Comparison of ENCODE assay signal across 12 mouse cellular contexts in the genomic region with DNA sequence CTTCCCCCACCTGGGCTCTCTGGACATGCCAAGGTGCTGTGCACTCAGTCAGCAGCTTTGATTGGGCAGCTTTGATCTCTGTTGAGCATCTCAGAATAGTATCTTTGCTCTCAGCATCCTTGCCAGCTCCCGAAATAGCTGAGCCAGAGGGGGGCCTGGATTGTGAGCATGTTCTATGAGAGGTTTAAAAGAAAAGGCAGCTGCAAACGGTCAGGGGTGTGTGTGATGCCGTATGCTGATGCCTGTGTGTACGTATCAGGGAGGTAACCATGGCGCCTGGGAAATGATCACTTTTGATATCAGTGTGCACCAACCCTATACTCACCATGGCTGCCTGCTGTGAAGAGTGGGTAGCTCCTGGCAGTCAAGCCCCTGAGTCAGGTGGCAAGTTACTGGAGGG.
DNase-seq lines count a peak whose midpoint lies in the region; ATAC-seq and TF ChIP-seq lines count a peak whose summit lies in the region.
"Had no signal": no experiment of that assay in that cellular context is flagged by ENCODE, and none has a peak within 500 bp of the region (broad histone marks: within the 10 kb centered on the region; RNA-seq: fewer than 3 reads in every experiment).

No protein-coding gene starts in this region.

- H3K9me3 ChIP-seq in forebrain, embryonic 15.5 days, result no peaks in the 10 kb centered on the region
- no peaks in the 10 kb centered on the region for H3K9me3 ChIP-seq in forebrain, embryonic 11.5 days (ENCODE audit: control insufficient read depth, low read length)
- H3K9me3 ChIP-seq in forebrain, embryonic 16.5 days (ENCODE audit: control insufficient read depth, low read length), result no peaks in the 10 kb centered on the region
- H3K9me3 ChIP-seq in kidney, embryonic 14.5 days (ENCODE audit: control insufficient read depth, low read length), result no peaks in the 10 kb centered on the region
- H3K9me3 ChIP-seq: midbrain, embryonic 12.5 days had no signal

- H3K9ac ChIP-seq in forebrain, embryonic 15.5 days (replicated peaks), result no peak overlapping the region
- no peak overlapping the region for H3K9ac ChIP-seq in forebrain, embryonic 11.5 days (ENCODE audit: low read length)
- no peak overlapping the region for H3K9ac ChIP-seq in forebrain, embryonic 16.5 days (replicated peaks; ENCODE audit: low read depth, low read length)
- H3K9ac ChIP-seq in kidney, embryonic 14.5 days (ENCODE audit: low read depth, low read length), result no peak overlapping the region
- H3K9ac ChIP-seq: midbrain, embryonic 12.5 days had no signal

- H3K27me3 ChIP-seq in forebrain, embryonic 15.5 days, result no peaks in the 10 kb centered on the region
- no peaks in the 10 kb centered on the region for H3K27me3 ChIP-seq in forebrain, embryonic 11.5 days (ENCODE audit: control insufficient read depth, insufficient read depth, low read length)
- H3K27me3 ChIP-seq in forebrain, embryonic 16.5 days (replicated peaks; ENCODE audit: control insufficient read depth, insufficient read depth, low read length), result no peaks in the 10 kb centered on the region
- no peaks in the 10 kb centered on the region for H3K27me3 ChIP-seq in kidney, embryonic 14.5 days (ENCODE audit: control insufficient read depth, insufficient read depth, low read length)
- H3K27me3 ChIP-seq: midbrain, embryonic 12.5 days had no signal

- peaks cover 16% of the 10 kb centered on the region for H3K4me1 ChIP-seq in forebrain, embryonic 15.5 days
- no peaks in the 10 kb centered on the region for H3K4me1 ChIP-seq in forebrain, embryonic 11.5 days (replicated peaks; ENCODE audit: control insufficient read depth, insufficient read depth, low read length)
- peaks cover 9% of the 10 kb centered on the region; the same call in 1 of the 2 replicates for H3K4me1 ChIP-seq in forebrain, embryonic 16.5 days (replicated peaks; ENCODE audit: control insufficient read depth, insufficient read depth, low read length)
- H3K4me1 ChIP-seq in kidney, embryonic 14.5 days (ENCODE audit: control insufficient read depth, insufficient read depth, low read length), result no peaks in the 10 kb centered on the region

- no peak overlapping the region for H3K4me3 ChIP-seq in forebrain, embryonic 15.5 days
- no peak overlapping the region for H3K4me3 ChIP-seq in forebrain, embryonic 11.5 days (ENCODE audit: low read depth, low read length)
- no peak overlapping the region for H3K4me3 ChIP-seq in layer of hippocampus, adult 2 months
- no peak overlapping the region for H3K4me3 ChIP-seq in forebrain, embryonic 16.5 days (replicated peaks; ENCODE audit: low read length)
- no peak overlapping the region for H3K4me3 ChIP-seq in kidney, embryonic 14.5 days (ENCODE audit: low read length)
- H3K4me3 ChIP-seq: midbrain, embryonic 12.5 days had no signal

- no peaks in the 10 kb centered on the region for H3K36me3 ChIP-seq in forebrain, embryonic 15.5 days
- H3K36me3 ChIP-seq in forebrain, embryonic 11.5 days (ENCODE audit: control insufficient read depth, insufficient read depth, low read length), result no peaks in the 10 kb centered on the region
- no peaks in the 10 kb centered on the region for H3K36me3 ChIP-seq in forebrain, embryonic 16.5 days (ENCODE audit: control insufficient read depth, insufficient read depth)
- H3K36me3 ChIP-seq in kidney, embryonic 14.5 days (ENCODE audit: control insufficient read depth, insufficient read depth, low read length), result no peaks in the 10 kb centered on the region
- H3K36me3 ChIP-seq: midbrain, embryonic 12.5 days had no signal

- WGBS in forebrain, embryonic 15.5 days, result 46% methylated on average over 5 of the region's 5 CpGs
- WGBS in forebrain, embryonic 11.5 days, result 69% methylated on average over 5 of the region's 5 CpGs
- 44% methylated on average over 5 of the region's 5 CpGs for WGBS in forebrain, embryonic 16.5 days
- 82% methylated on average over 5 of the region's 5 CpGs for WGBS in kidney, embryonic 14.5 days

- H3K4me2 ChIP-seq in forebrain, embryonic 15.5 days (replicated peaks), result no peak overlapping the region
- H3K4me2 ChIP-seq in forebrain, embryonic 11.5 days (ENCODE audit: low read depth, low read length, severe bottlenecking), result no peak overlapping the region
- no peak overlapping the region for H3K4me2 ChIP-seq in forebrain, embryonic 16.5 days (ENCODE audit: low read length)
- H3K4me2 ChIP-seq in kidney, embryonic 14.5 days (replicated peaks; ENCODE audit: low read depth, low read length), result no peak overlapping the region
- H3K4me2 ChIP-seq: midbrain, embryonic 12.5 days had no signal

- peak; percentile 53; the same call in 1 of the 2 replicates for ATAC-seq in forebrain, embryonic 15.5 days (replicated peaks)
- ATAC-seq in forebrain, embryonic 11.5 days (replicated peaks; ENCODE audit: low FRiP score), result no peak
- ATAC-seq in forebrain, embryonic 16.5 days, result peak; percentile 39; the same call in 1 of the 2 replicates
- ATAC-seq in kidney, embryonic 14.5 days (ENCODE audit: low FRiP score, low TSS enrichment), result no peak

- DNase-seq in forebrain, embryonic 11.5 days (ENCODE audit: low spot score), result no peak
- no peak for DNase-seq in layer of hippocampus, adult 2 months (ENCODE audit: low spot score in 2 of 2)
- no peak for DNase-seq in layer of hippocampus, adult 18-20 months (ENCODE audit: low spot score in 2 of 2)
- DNase-seq in cerebellum, adult 11 months, result peak; percentile 43
- DNase-seq in lung, postnatal 36 days, result no peak
- DNase-seq: gastrocnemius, postnatal 25 days; liver had no signal

- no peak overlapping the region for H3K27ac ChIP-seq in forebrain, embryonic 15.5 days (replicated peaks)
- H3K27ac ChIP-seq in forebrain, embryonic 11.5 days (ENCODE audit: low read depth, low read length), result no peak overlapping the region
- H3K27ac ChIP-seq in layer of hippocampus, adult 2 months, result peak overlapping the region; percentile 67
- no peak overlapping the region for H3K27ac ChIP-seq in forebrain, embryonic 16.5 days (ENCODE audit: low read length)
- H3K27ac ChIP-seq in kidney, embryonic 14.5 days (ENCODE audit: low read depth, low read length), result no peak overlapping the region
- H3K27ac ChIP-seq: kidney, postnatal 0 days had no signal

- no peak for TF ChIP-seq CTCF in layer of hippocampus, adult 2 months (conservative IDR thresholded peaks at IDR 0.05)

Comparison
In these comparisons a context has a peak if more than half of its experiments do, and no peak if none do; other contexts are left out.
1. ATAC-seq: peak in forebrain, embryonic 15.5 days (single experiment) and forebrain, embryonic 16.5 days (single experiment); none in forebrain, embryonic 11.5 days (single experiment) and kidney, embryonic 14.5 days (single experiment).